Mouse (Mus musculus) embryonic facial prominence, embryonic 13.5 days (tissue): Measurements from ENCODE around the gene Capn2. TPM values are rescaled to one million over a fixed set of nuclear protein-coding genes. Genes with fewer than 3 reads are reported as not detected.

ENCODE experiments used
- ATAC-seq: fragments of 200-750 bp; cut with Nextera tagmentation; 2 replicates; pipeline ENCODE4 v1.8.0; 2017; ENCODE audit warnings: low read depth; ENCODE audit not compliant: insufficient number of reproducible peaks, insufficient read depth, low FRiP score, low TSS enrichment
- H3K27ac ChIP-seq: fragments of 300-500 bp; sonication (generic); 2 replicates; pipeline ENCODE4 v1.5.1; 2015; ENCODE audit warnings: moderate library complexity, mild to moderate bottlenecking, inconsistent platforms
- H3K27me3 ChIP-seq: fragments of 300-500 bp; sonication (generic); 2 replicates; pipeline ENCODE4 v1.6.1; 2015; ENCODE audit warnings: mild to moderate bottlenecking, inconsistent platforms
- H3K36me3 ChIP-seq: fragments of 300-500 bp; sonication (generic); 2 replicates; pipeline ENCODE4 v1.6.1; 2015; ENCODE audit warnings: mild to moderate bottlenecking, inconsistent platforms
- H3K4me1 ChIP-seq: fragments of 300-500 bp; sonication (generic); 2 replicates; pipeline ENCODE4 v1.6.1; 2015; ENCODE audit warnings: inconsistent platforms
- H3K4me2 ChIP-seq: fragments of 300-500 bp; sonication (generic); 2 replicates; pipeline ENCODE4 v1.6.1; 2015; ENCODE audit warnings: moderate library complexity, mild to moderate bottlenecking, inconsistent platforms
- H3K4me3 ChIP-seq: fragments of 300-500 bp; sonication (generic); 2 replicates; pipeline ENCODE4 v1.5.1; 2015; ENCODE audit warnings: mild to moderate bottlenecking, inconsistent platforms
- H3K9ac ChIP-seq: fragments of 300-500 bp; sonication (generic); 2 replicates; pipeline ENCODE4 v1.6.1; 2015; ENCODE audit warnings: mild to moderate bottlenecking, inconsistent platforms
- H3K9me3 ChIP-seq: fragments of 300-500 bp; sonication (generic); 2 replicates; pipeline ENCODE4 v1.6.1; 2016; ENCODE audit warnings: inconsistent platforms
- WGBS: fragments of 180-500 bp; shearing (Covaris S2); methylation state at CpG from one replicate; pipeline ENCODE4 v1.1.7; 2015; ENCODE audit warnings: mixed read lengths; 5-methylcytosine and 5-hydroxymethylcytosine counted together
- polyA plus RNA-seq: library from polyadenylated mRNA; unstranded; fragments of >200 nt; fragmentation: Nextera tagmentation; extraction: Ambion mirVana; gene quantifications from 2 replicates; pipeline ENCODE4 v1.2.1, GENCODE M21; 2015

The Capn2 gene
- polyA plus RNA-seq, 1 experiment from 2014 or later: 125 TPM

DNA sequence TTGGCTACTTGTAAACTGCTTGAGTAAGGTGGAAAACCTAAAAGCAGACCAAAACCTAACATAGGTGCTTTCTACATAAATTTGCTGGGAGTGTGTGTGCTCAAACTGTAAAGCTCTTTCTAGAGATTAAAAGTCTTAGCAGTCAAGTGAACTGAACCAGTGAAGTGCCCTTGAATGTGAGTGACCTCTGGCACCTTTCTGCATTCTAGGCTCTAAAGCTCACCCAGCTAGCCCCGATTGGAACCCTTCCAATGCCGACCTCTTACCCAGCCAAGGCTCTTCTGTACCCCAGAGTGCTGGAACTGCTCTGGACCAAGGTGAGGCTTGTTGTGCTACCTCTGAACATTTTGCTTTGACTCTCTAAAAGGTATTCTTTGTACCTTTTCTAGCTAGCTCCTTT is 73.3 kb downstream of the Capn2 start:
- H3K4me1 ChIP-seq: 0 out of 2 replicates have a peak, but pooled peaks cover 8% of the 10 kb centered on the region
- no peaks in the 10 kb centered on the region for H3K27me3 ChIP-seq
- no peak overlapping the region for H3K4me2 ChIP-seq
- H3K27ac ChIP-seq: no peak overlapping the region
- no peak overlapping the region for H3K9ac ChIP-seq
- peaks cover 86% of the 10 kb centered on the region for H3K36me3 ChIP-seq
- 85% methylated on average over 2 of the region's 2 CpGs for WGBS
- no peaks in the 10 kb centered on the region for H3K9me3 ChIP-seq
- H3K4me3 ChIP-seq: no peak overlapping the region
- no peak for ATAC-seq

DNA sequence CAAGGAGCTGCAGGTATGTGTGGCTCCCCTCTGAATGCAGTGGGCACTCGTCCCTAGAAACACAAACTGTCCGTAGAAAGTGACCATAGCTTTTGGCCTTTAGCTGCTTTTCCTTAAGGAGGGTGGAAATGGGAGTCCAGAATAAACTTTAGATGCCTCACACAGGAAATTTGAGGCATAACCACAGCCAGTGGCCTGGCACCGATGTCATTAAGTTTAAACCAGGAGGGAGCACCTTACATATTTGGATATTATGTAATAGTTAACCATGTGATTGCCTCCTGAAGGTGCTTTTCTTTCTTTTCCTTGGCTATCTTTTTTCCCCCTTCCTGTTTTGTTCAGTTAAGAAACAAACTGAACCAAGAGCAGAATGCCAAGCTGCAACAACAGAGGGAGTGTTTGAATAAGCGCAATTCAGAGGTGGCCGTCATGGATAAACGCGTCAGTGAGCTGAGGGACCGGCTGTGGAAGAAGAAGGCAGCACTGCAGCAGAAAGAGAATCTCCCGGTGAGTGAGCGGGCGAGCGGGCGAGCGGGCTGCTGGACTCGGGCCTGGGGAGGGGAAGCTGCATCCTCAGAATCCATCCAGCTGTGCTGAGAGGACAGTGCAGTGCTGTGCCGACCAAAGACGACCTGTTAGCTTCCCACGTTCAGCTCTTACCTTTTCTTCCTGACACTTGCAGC is 75.5 kb downstream of the Capn2 start:
- 0 out of 2 replicates have a peak, but pooled peaks cover 8% of the 10 kb centered on the region for H3K4me1 ChIP-seq
- no peak overlapping the region for H3K9ac ChIP-seq
- H3K4me2 ChIP-seq: no peak overlapping the region
- peaks cover 82% of the 10 kb centered on the region for H3K36me3 ChIP-seq
- no peaks in the 10 kb centered on the region for H3K9me3 ChIP-seq
- H3K27ac ChIP-seq: no peak overlapping the region
- ATAC-seq: no peak
- H3K4me3 ChIP-seq: no peak overlapping the region
- 88% methylated on average over 18 of the region's 18 CpGs for WGBS
- no peaks in the 10 kb centered on the region for H3K27me3 ChIP-seq

DNA sequence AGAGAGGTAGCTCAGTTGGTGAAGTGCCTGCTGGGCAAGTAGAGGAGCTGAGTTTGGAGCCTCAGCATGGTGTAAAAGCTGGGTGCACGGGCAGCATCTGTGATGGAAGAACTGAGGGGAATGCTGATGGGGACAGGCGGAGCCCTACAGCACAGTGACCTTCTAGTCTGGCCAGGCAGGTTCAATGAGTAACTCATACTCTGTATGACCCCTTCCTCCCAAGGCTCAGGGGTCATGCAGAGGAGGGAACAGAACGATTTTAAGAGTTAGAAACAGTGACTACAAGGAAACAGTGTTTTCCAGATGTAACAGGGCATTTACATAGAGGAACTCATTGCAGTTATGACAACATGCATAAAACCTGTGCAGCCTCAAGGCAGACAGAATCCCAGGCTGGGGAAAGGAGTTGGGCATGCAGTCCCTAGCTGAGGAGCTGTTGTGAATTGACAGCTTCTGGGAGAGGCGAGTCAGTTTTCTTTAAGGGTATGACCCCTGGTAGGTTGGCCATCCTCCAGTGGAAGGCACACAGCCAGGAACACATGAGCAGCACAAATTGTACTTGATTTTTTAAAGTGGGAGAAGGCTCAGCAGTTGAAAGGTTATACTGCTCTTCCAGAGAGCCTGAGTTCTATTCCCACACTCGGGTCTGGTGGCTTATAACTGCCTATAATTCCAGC is 77.7 kb downstream of the Capn2 start:
- no peak overlapping the region for H3K27ac ChIP-seq
- no peaks in the 10 kb centered on the region for H3K27me3 ChIP-seq
- no peak overlapping the region for H3K4me2 ChIP-seq

DNA sequence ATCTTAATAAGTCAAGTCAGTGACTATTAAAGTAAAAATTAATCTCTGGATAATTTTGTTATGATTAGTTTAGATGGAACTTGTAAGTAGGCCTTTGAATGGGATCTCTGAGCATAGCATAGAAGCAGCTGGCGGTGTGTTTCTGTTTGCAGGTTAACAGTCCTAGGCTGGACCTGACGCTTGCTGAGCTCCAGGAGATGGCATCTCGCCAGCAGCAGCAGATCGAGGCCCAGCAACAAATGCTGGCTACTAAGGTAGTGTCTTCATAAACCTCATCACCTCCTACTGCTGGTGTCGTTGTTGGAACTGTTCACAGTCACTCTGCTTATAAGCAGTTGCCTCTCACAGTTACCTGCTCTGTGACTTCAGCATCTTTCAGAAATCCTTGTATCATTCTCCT is 80.7 kb downstream of the Capn2 start:
- no peak overlapping the region for H3K9ac ChIP-seq
- no peaks in the 10 kb centered on the region for H3K27me3 ChIP-seq
- H3K27ac ChIP-seq: no peak overlapping the region
- no peak overlapping the region for H3K4me2 ChIP-seq
- H3K36me3 ChIP-seq: peaks cover 71% of the 10 kb centered on the region
- no peak overlapping the region for H3K4me3 ChIP-seq
- WGBS: 83% methylated on average over 5 of the region's 5 CpGs
- no peak for ATAC-seq
- no peaks in the 10 kb centered on the region for H3K9me3 ChIP-seq
- H3K4me1 ChIP-seq: 0 out of 2 replicates have a peak, but pooled peaks cover 8% of the 10 kb centered on the region

More for the DNA sequence above, 77.7 kb downstream of the Capn2 start:
- Histone ChIP-seq H3K9ac (no peak overlapping the region), H3K4me3 (no peak overlapping the region), H3K36me3 (peaks cover 77% of the 10 kb centered on the region), H3K9me3 (no peaks in the 10 kb centered on the region), H3K4me1 (0 out of 2 replicates have a peak, but pooled peaks cover 8% of the 10 kb centered on the region)
- no peak for ATAC-seq
- WGBS: 72% methylated on average over 5 of the region's 5 CpGs

DNA sequence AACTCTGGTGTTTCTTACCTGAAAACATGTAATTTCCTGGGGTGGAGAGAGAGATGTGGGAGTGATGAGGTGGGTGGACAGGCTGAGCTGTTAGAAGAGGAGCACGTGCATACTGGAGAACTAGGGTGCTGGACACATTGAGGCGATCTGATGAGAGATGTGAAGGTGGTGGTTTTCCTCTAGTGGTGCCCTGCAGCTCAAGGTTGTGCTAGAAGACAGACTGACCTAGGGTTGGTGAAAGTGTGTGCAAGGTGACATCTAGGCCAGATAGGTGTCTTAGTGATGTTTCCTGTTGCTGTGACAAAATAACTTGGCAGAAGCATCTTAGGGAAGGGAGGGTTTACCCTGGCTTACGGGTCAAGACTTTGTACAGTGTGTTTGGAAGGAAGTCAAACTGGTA is 85.3 kb downstream of the Capn2 start:
- 93% methylated on average over 3 of the region's 3 CpGs for WGBS
- ATAC-seq: no peak
- Histone ChIP-seq H3K9ac (no peak overlapping the region), H3K27me3 (no peaks in the 10 kb centered on the region), H3K36me3 (peaks cover 53% of the 10 kb centered on the region), H3K9me3 (no peaks in the 10 kb centered on the region), H3K4me3 (no peak overlapping the region), H3K4me1 (0 out of 2 replicates have a peak, but pooled peaks cover 1% of the 10 kb centered on the region), H3K4me2 (no peak overlapping the region), H3K27ac (no peak overlapping the region)

DNA sequence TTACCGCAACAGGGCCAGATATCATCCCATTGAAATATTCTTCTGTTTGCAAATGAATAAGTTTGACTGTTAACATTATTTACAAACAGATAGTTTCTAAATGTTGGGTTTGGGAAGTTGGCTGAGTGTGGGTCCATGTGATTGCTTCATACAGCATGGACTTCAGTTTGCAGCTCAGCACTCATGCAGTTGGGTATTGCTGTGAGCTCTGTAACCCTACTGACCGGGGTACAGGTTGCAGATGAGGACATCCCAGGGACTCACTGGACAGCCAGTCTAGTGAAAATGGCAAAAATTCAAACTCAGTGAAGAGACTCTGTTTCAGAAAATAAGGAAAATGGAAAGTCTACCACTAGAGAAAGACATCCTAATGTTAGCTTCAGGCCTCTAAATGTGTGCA is 86.7 kb downstream of the Capn2 start:
- Histone ChIP-seq H3K4me2 (no peak overlapping the region), H3K27ac (no peak overlapping the region), H3K4me1 (peaks cover 15% of the 10 kb centered on the region; the same call in 1 of the 2 replicates), H3K4me3 (no peak overlapping the region), H3K9me3 (no peaks in the 10 kb centered on the region), H3K9ac (no peak overlapping the region), H3K27me3 (no peaks in the 10 kb centered on the region), H3K36me3 (peaks cover 43% of the 10 kb centered on the region)
- ATAC-seq: no peak
- WGBS: 97% methylated on average over 2 of the region's 2 CpGs

DNA sequence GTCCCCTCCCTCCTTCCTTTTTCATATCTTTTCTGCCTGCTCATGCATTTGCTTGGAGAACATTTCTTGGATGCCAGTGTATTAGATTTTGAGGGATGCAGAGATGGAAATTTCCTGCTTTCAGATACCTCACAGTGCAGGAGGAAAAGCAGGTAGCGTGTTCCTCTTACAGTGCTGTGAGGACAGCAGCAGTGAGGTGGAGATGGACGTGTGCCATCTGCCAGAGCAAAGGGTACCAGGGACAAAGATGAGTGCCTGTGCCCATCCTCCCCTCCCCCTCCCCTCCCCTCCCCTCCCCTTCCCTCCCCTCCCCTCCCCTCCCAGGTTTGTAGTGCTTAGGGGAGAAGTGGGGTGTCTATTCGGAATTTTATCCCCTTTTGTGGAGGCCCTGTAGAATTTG is 87.6 kb downstream of the Capn2 start:
- Histone ChIP-seq H3K27ac (no peak overlapping the region), H3K36me3 (peaks cover 38% of the 10 kb centered on the region)
- ATAC-seq: no peak

DNA sequence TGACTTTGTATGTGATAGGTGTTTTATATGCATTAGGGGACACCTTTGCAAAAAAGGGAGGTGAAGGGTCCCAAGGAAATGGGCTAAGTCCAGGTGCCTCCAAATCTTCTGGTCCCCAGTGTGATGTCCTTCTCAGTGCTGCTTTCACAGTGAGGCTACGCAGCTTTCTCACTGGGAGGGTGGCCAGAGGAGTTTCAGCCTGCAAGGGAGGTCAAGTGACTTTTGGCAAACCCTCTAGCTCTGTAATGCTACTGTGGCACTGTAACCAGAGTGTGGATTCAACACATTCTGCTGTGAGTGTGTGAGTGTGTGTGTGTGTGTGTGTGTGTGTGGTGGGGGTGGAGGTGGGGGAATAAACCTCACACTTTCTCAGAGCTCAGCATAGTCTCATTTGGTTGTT is 90.0 kb downstream of the Capn2 start:
- H3K27ac ChIP-seq: no peak overlapping the region
- 79% methylated on average over 1 of the region's 1 CpGs for WGBS
- H3K36me3 ChIP-seq: peaks cover 22% of the 10 kb centered on the region
- H3K4me3 ChIP-seq: no peak overlapping the region
- H3K27me3 ChIP-seq: no peaks in the 10 kb centered on the region
- H3K4me2 ChIP-seq: no peak overlapping the region
- no peak overlapping the region for H3K9ac ChIP-seq
- ATAC-seq: no peak
- no peaks in the 10 kb centered on the region for H3K9me3 ChIP-seq
- peaks cover 22% of the 10 kb centered on the region for H3K4me1 ChIP-seq

More for the DNA sequence above, 87.6 kb downstream of the Capn2 start:
- 87% methylated on average over 3 of the region's 3 CpGs for WGBS
- no peak overlapping the region for H3K4me3 ChIP-seq
- H3K9ac ChIP-seq: no peak overlapping the region
- H3K4me1 ChIP-seq: peaks cover 19% of the 10 kb centered on the region
- no peak overlapping the region for H3K4me2 ChIP-seq
- H3K27me3 ChIP-seq: no peaks in the 10 kb centered on the region
- H3K9me3 ChIP-seq: no peaks in the 10 kb centered on the region

DNA sequence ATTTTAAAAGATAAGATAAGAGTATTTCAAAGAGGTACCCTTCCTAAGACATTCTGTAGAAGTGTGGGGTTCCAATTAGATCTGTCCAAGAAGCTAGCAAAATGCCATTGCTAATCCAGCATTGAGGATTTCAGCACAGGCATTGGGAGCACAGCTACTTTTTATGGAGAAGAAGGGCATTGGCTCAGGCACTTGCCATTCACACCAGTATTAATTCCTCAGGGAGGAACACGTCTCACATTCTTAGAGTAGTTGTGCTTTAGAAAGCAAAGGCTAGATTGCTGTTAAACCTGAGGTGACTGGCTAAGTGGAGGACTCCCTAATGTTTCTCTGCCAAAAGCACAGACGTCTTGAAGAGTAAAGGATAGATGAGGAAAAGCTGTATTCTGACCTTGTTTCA is 91.0 kb downstream of the Capn2 start:
- Histone ChIP-seq H3K4me2 (no peak overlapping the region), H3K4me3 (no peak overlapping the region), H3K36me3 (peaks cover 12% of the 10 kb centered on the region), H3K27me3 (no peaks in the 10 kb centered on the region), H3K27ac (no peak overlapping the region), H3K4me1 (peaks cover 22% of the 10 kb centered on the region), H3K9me3 (no peaks in the 10 kb centered on the region), H3K9ac (no peak overlapping the region)
- 46% methylated on average over 2 of the region's 2 CpGs for WGBS
- no peak for ATAC-seq

DNA sequence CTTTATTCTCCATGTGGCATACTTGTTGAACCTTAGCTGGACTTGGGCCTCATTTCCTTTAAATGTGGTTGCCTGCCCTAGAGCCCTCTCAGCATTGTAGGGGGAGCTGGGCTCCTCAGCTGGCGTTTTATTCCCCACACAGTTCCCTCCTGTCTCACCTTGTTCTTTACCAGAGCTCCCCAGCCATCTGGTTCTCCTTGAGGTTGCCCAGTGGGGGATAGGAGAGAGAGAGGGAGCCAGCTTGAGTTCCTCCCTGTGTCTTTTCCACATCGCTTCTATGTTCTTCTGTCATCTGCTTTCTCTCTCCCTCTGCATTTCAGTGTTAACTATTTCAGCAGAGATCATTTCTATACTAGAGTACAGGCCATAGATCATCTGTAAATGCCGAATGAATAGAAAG is 92.2 kb downstream of the Capn2 start:
- no peaks in the 10 kb centered on the region for H3K9me3 ChIP-seq
- no peak overlapping the region for H3K4me3 ChIP-seq
- no peak overlapping the region for H3K4me2 ChIP-seq
- 58% methylated on average over 3 of the region's 3 CpGs for WGBS
- no peak for ATAC-seq
- 0 out of 2 replicates have a peak overlapping the region, but pooled peaks have one; percentile 35 for H3K27ac ChIP-seq
- H3K9ac ChIP-seq: no peak overlapping the region
- H3K36me3 ChIP-seq: peaks cover 5% of the 10 kb centered on the region; the same call in 1 of the 2 replicates
- H3K4me1 ChIP-seq: peaks cover 31% of the 10 kb centered on the region
- no peaks in the 10 kb centered on the region for H3K27me3 ChIP-seq

DNA sequence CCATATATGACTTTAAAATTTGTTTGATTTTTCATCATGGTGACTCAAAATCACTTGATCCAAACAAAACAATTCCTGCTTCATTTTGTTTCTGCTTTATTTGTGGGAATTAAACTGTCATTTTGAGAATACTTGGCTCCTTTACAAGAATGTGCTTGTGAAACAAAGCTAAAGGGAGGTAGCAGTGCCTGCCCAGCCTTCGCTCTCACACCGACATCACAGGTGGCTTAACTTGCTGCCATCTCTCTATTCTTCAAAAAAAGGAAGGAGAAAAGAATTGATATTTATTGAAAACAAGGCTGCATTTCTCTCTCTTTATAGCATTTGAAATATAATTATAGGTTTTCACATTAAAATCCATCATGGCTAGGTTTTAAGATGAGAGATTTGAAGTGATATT is 93.1 kb downstream of the Capn2 start:
- H3K27ac ChIP-seq: no peak overlapping the region
- no peak overlapping the region for H3K4me3 ChIP-seq
- H3K9ac ChIP-seq: no peak overlapping the region
- no peak overlapping the region for H3K4me2 ChIP-seq
- no peaks in the 10 kb centered on the region for H3K9me3 ChIP-seq
- 70% methylated on average over 2 of the region's 2 CpGs for WGBS
- no peaks in the 10 kb centered on the region for H3K27me3 ChIP-seq
- H3K36me3 ChIP-seq: 0 out of 2 replicates have a peak, but pooled peaks cover 2% of the 10 kb centered on the region
- no peak for ATAC-seq
- H3K4me1 ChIP-seq: peaks cover 38% of the 10 kb centered on the region

DNA sequence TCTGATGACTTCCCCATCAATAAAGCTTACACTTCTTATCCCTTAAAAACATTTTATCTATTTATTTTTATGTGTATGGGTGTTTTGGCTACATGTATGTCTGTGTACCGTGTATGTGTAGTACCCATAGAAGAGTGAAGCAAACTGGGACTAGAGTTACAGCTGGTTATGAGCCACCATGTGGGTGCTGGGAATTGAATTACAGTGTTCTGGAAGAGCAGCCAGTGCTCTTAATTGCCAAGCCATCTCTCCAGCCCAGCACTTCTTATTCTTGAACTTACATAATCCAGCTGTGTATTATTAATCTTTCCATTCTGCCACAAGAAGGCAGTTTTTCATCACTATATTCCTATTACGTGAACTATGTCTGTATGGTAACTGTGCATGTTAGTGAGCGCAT is 97.9 kb downstream of the Capn2 start:
- H3K4me1 ChIP-seq: peaks cover 34% of the 10 kb centered on the region; the same call in 1 of the 2 replicates
- H3K27ac ChIP-seq: no peak overlapping the region; the same call in 1 of the 2 replicates
- no peak for ATAC-seq
- no peak overlapping the region for H3K4me2 ChIP-seq
- H3K9me3 ChIP-seq: no peaks in the 10 kb centered on the region
- 0 out of 2 replicates have a peak, but pooled peaks cover 3% of the 10 kb centered on the region for H3K36me3 ChIP-seq
- H3K27me3 ChIP-seq: no peaks in the 10 kb centered on the region
- H3K4me3 ChIP-seq: no peak overlapping the region
- WGBS: 59% methylated on average over 3 of the region's 3 CpGs
- H3K9ac ChIP-seq: no peak overlapping the region
